Mouse (Mus musculus) forebrain, embryonic 15.5 days (tissue): ENCODE measurements around the gene Rps9. TPM values are rescaled to one million over a fixed set of nuclear protein-coding genes. Genes with fewer than 3 reads are reported as not detected.
"Not testable (repeated sequence)": the region's sequence is repeated elsewhere in the genome, so short reads cannot be mapped to it uniquely, and the experiment has no call there.

Experiments used
- ATAC-seq: fragments of 200-750 bp; cut with Nextera tagmentation; replicated peaks from 2 replicates; pipeline ENCODE4 v1.8.0; 2017; ENCODE audit warnings: mild to moderate bottlenecking, moderate TSS enrichment, moderate library complexity
- H3K27ac ChIP-seq: fragments of 300-500 bp; sonication (generic); replicated peaks from 2 replicates; pipeline ENCODE4 v1.5.1; 2015; ENCODE audit warnings: mild to moderate bottlenecking, inconsistent platforms
- H3K27me3 ChIP-seq: fragments of 300-500 bp; sonication (generic); 2 replicates; pipeline ENCODE4 v1.6.1; 2015; ENCODE audit warnings: inconsistent platforms
- H3K36me3 ChIP-seq: fragments of 300-500 bp; sonication (generic); 2 replicates; pipeline ENCODE4 v1.6.1; 2015; ENCODE audit warnings: mild to moderate bottlenecking, inconsistent platforms
- H3K4me1 ChIP-seq: fragments of 300-500 bp; sonication (generic); 2 replicates; pipeline ENCODE4 v1.6.1; 2015; ENCODE audit warnings: inconsistent platforms
- H3K4me2 ChIP-seq: fragments of 300-500 bp; sonication (generic); replicated peaks from 2 replicates; pipeline ENCODE4 v1.6.1; 2015; ENCODE audit warnings: mild to moderate bottlenecking, inconsistent platforms
- H3K4me3 ChIP-seq: fragments of 300-500 bp; sonication (generic); 2 replicates; pipeline ENCODE4 v1.5.1; 2015; ENCODE audit warnings: mild to moderate bottlenecking, inconsistent platforms
- H3K9ac ChIP-seq: fragments of 300-500 bp; sonication (generic); replicated peaks from 2 replicates; pipeline ENCODE4 v1.6.1; 2015; ENCODE audit warnings: mild to moderate bottlenecking, inconsistent platforms
- H3K9me3 ChIP-seq: fragments of 300-500 bp; sonication (generic); 2 replicates; pipeline ENCODE4 v1.6.1; 2016; ENCODE audit warnings: inconsistent platforms
- WGBS: fragments of 180-500 bp; shearing (Covaris S2); methylation state at CpG from one replicate; pipeline ENCODE4 v1.1.7; 2015; ENCODE audit warnings: mixed read lengths; 5-methylcytosine and 5-hydroxymethylcytosine counted together
- microRNA-seq: library from miRNA; unstranded; fragments of <30 nt; microRNA quantifications from one replicate; pipeline ENCODE4, GENCODE M21; 2016
- polyA plus RNA-seq: library from polyadenylated mRNA; unstranded; fragments of >200 nt; fragmentation: Nextera tagmentation; extraction: Ambion mirVana; gene quantifications from 2 replicates; pipeline ENCODE4 v1.2.1, GENCODE M21; 2015

The Rps9 gene
- polyA plus RNA-seq, 1 experiment from 2014 or later = 995 TPM

GRCm38 (mm10) chr7:3732675-3733074 is 28.9 kb downstream of the Rps9 start:
- H3K36me3 ChIP-seq, H3K9me3 ChIP-seq, H3K4me2 ChIP-seq, H3K4me1 ChIP-seq, H3K9ac ChIP-seq, H3K27me3 ChIP-seq, H3K4me3 ChIP-seq, ATAC-seq, H3K27ac ChIP-seq: not testable (repeated sequence)
- WGBS = no CpG with 5 or more reads among the region's 1 CpGs

Small RNA genes lying within 50 kb of the gene (microRNA-seq; reads per million reads assigned to microRNA genes)
- gene Mir3572 = 2.9 reads per million, percentile 6 among the genes with 10 or more reads in this experiment

Other genes with a start within 250 kb of the Rps9 start
- gene Tarm1, start 201.4 kb upstream of the Rps9 start, polyA plus RNA-seq = not detected in 2 replicates
- 0.31 and 0.40 TPM in 2 replicates for gene Oscar, start 87.8 kb upstream of the Rps9 start, polyA plus RNA-seq
- 378 and 431 TPM in 2 replicates for gene Ndufa3, start 86.6 kb upstream of the Rps9 start, polyA plus RNA-seq
- 33.8 and 37.4 TPM in 2 replicates for gene Tfpt, start 74.1 kb upstream of the Rps9 start, polyA plus RNA-seq
- gene Prpf31, start 74.0 kb upstream of the Rps9 start, polyA plus RNA-seq = 108 TPM in 2 replicates
- 49.5 and 51.7 TPM in 2 replicates for gene Cnot3, start 58.7 kb upstream of the Rps9 start, polyA plus RNA-seq
- 15.7 and 16.5 TPM in 2 replicates for gene Leng1, start 38.2 kb upstream of the Rps9 start, polyA plus RNA-seq
- gene Tmc4, start 26.4 kb upstream of the Rps9 start, polyA plus RNA-seq = 2.6 and 3.1 TPM in 2 replicates
- gene Tsen34, start 11.1 kb upstream of the Rps9 start, polyA plus RNA-seq = 247 and 254 TPM in 2 replicates
- 54.8 and 66.7 TPM in 2 replicates for gene Mboat7, start 10.5 kb upstream of the Rps9 start, polyA plus RNA-seq
- 0.27 and 0.33 TPM in 2 replicates for gene Pirb, start 16.4 kb downstream of the Rps9 start, polyA plus RNA-seq
- gene Gm15448, start 121.7 kb downstream of the Rps9 start, polyA plus RNA-seq = not detected in 2 replicates
- not detected in 2 replicates for gene Pira2, start 141.1 kb downstream of the Rps9 start, polyA plus RNA-seq
- not detected in 2 replicates for gene Gm14548, start 194.1 kb downstream of the Rps9 start, polyA plus RNA-seq
- gene Lilra6, start 211.5 kb downstream of the Rps9 start, polyA plus RNA-seq = not detected in 2 replicates